Mouse (Mus musculus) embryonic facial prominence, embryonic 13.5 days (tissue): ENCODE results near the gene Noct. TPM values are rescaled to one million over a fixed set of nuclear protein-coding genes. Genes with fewer than 3 reads are reported as not detected.
"Not testable (repeated sequence)": the region's sequence is repeated elsewhere in the genome, so short reads cannot be mapped to it uniquely, and the experiment has no call there.

Experiments
- ATAC-seq: fragments of 200-750 bp; cut with Nextera tagmentation; 2 replicates; pipeline ENCODE4 v1.8.0; 2017; ENCODE audit warnings: low read depth; ENCODE audit not compliant: insufficient number of reproducible peaks, insufficient read depth, low FRiP score, low TSS enrichment
- H3K27ac ChIP-seq: fragments of 300-500 bp; sonication (generic); 2 replicates; pipeline ENCODE4 v1.5.1; 2015; ENCODE audit warnings: moderate library complexity, mild to moderate bottlenecking, inconsistent platforms
- H3K27me3 ChIP-seq: fragments of 300-500 bp; sonication (generic); 2 replicates; pipeline ENCODE4 v1.6.1; 2015; ENCODE audit warnings: mild to moderate bottlenecking, inconsistent platforms
- H3K36me3 ChIP-seq: fragments of 300-500 bp; sonication (generic); 2 replicates; pipeline ENCODE4 v1.6.1; 2015; ENCODE audit warnings: mild to moderate bottlenecking, inconsistent platforms
- H3K4me1 ChIP-seq: fragments of 300-500 bp; sonication (generic); 2 replicates; pipeline ENCODE4 v1.6.1; 2015; ENCODE audit warnings: inconsistent platforms
- H3K4me2 ChIP-seq: fragments of 300-500 bp; sonication (generic); 2 replicates; pipeline ENCODE4 v1.6.1; 2015; ENCODE audit warnings: moderate library complexity, mild to moderate bottlenecking, inconsistent platforms
- H3K4me3 ChIP-seq: fragments of 300-500 bp; sonication (generic); 2 replicates; pipeline ENCODE4 v1.5.1; 2015; ENCODE audit warnings: mild to moderate bottlenecking, inconsistent platforms
- H3K9ac ChIP-seq: fragments of 300-500 bp; sonication (generic); 2 replicates; pipeline ENCODE4 v1.6.1; 2015; ENCODE audit warnings: mild to moderate bottlenecking, inconsistent platforms
- H3K9me3 ChIP-seq: fragments of 300-500 bp; sonication (generic); 2 replicates; pipeline ENCODE4 v1.6.1; 2016; ENCODE audit warnings: inconsistent platforms
- WGBS: fragments of 180-500 bp; shearing (Covaris S2); methylation state at CpG from one replicate; pipeline ENCODE4 v1.1.7; 2015; ENCODE audit warnings: mixed read lengths; 5-methylcytosine and 5-hydroxymethylcytosine counted together
- polyA plus RNA-seq: library from polyadenylated mRNA; unstranded; fragments of >200 nt; fragmentation: Nextera tagmentation; extraction: Ambion mirVana; gene quantifications from 2 replicates; pipeline ENCODE4 v1.2.1, GENCODE M21; 2015

Noct gene
- polyA plus RNA-seq, 1 experiment from 2014 or later: 9.9 TPM

DNA sequence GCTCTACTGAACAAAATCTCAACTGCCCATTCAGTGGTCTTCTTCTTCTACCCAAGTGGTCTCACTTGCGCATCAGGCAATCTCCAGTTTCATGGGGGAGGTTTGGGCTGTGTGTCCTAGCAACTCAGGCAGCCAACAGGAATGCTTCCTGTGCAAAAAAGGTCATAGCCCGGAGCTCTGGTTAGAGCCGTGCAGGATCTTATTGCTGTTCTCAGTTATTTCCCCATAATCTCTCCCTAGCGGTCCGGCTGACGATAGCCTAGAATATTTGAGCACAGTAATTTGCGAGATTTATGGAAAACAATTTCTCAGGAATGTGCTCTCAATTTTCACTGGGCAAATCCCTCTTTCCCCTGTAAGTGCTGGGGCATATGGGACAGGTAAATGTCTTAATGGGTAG lies 17.7 kb upstream of the Noct start:
- no peak overlapping the region for H3K4me2 ChIP-seq
- no peak overlapping the region for H3K27ac ChIP-seq
- no peak for ATAC-seq
- no peaks in the 10 kb centered on the region for H3K4me1 ChIP-seq
- no peaks in the 10 kb centered on the region for H3K9me3 ChIP-seq
- H3K36me3 ChIP-seq: no peaks in the 10 kb centered on the region
- no peaks in the 10 kb centered on the region for H3K27me3 ChIP-seq
- no peak overlapping the region for H3K9ac ChIP-seq
- no peak overlapping the region for H3K4me3 ChIP-seq
- WGBS: 51% methylated on average over 7 of the region's 7 CpGs

DNA sequence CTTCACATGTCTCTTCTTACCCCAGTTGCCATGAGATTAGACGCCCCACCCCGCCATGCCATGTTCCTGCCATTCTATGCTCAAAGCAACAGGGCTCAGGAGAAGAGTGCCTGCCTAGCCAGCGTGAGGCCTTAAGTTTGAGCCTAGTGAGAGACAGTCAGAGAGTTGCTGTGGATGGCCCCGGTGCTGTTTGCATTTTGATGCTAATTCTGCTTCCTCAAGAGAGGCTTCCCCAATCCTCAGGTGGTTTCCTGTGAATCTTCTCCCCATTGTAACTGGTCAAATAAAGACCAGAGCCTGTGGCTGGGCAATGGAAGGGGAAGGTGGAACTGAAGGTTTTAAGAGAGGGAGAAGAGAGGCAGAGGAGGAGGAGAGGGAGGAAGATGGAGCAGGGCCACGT lies 15.6 kb upstream of the Noct start:
- Histone ChIP-seq H3K9ac (no peak overlapping the region), H3K36me3 (no peaks in the 10 kb centered on the region), H3K4me3 (no peak overlapping the region), H3K27me3 (no peaks in the 10 kb centered on the region), H3K9me3 (no peaks in the 10 kb centered on the region), H3K4me1 (no peaks in the 10 kb centered on the region), H3K4me2 (no peak overlapping the region), H3K27ac (no peak overlapping the region)
- 50% methylated on average over 5 of the region's 5 CpGs for WGBS
- ATAC-seq: no peak

DNA sequence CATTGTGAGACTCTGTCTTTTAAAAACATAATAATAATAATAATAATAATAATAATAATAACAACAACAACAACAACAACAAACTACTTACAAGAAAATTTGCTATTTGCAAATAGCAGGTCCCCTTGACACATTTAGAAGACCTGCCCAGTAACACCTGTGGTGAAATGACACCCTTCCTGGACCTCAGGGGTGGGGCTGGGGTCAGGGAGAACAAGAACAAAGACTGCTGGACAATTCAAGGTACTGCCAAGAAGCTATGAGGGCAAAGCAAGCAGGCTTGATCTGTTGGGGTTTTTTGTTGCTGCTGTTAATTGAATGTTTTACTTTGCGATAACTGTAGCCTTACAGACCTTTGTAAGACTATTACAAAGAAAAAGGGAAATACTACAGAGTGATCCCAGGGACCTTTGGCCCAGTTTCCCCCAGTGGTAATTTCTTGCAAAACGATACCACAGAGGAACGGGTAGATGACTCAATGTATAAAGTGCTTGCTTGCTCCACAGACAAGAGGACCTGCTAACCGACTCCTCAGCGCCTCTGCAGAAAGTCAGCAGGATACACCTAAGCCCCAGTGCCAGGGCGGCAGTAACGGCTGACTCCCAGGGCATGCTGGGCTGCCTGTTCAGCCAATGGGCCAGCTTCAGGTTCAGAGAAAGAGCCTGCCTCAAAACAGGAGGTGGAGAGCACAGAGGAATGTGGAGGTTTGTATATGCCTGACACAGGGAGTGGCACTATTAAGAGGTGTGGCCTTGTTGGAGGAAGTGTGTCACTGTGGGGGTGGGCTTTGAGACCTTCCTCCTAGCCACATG lies 14.5 kb upstream of the Noct start:
- Histone ChIP-seq H3K9ac (no peak overlapping the region), H3K27ac (no peak overlapping the region), H3K27me3 (no peaks in the 10 kb centered on the region), H3K4me3 (no peak overlapping the region), H3K36me3 (no peaks in the 10 kb centered on the region), H3K4me1 (no peaks in the 10 kb centered on the region), H3K4me2 (no peak overlapping the region), H3K9me3 (no peaks in the 10 kb centered on the region)
- WGBS: 81% methylated on average over 7 of the region's 7 CpGs
- no peak for ATAC-seq

DNA sequence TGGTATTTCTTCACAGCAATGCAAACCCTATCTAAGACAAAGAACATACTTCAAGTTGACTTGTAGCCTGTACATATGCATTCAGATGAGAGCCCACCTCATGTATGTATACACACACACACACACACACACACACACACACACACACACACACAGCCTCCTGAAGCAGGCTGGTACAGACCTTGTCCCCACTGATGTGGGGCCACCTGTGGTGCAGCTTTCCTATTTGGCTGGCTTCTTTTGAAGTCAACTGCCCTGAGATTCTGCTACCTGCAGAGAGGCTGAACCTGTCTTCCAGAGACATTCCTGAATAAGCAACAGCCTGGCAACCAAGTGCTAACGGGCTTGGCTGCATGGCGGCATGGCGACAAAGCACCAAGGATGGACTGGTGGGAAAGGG lies 13.8 kb upstream of the Noct start:
- 95% methylated on average over 3 of the region's 3 CpGs for WGBS
- Histone ChIP-seq H3K4me3 (no peak overlapping the region), H3K4me2 (no peak overlapping the region), H3K27me3 (no peaks in the 10 kb centered on the region), H3K9ac (no peak overlapping the region), H3K27ac (no peak overlapping the region), H3K9me3 (no peaks in the 10 kb centered on the region), H3K36me3 (no peaks in the 10 kb centered on the region), H3K4me1 (no peaks in the 10 kb centered on the region)
- no peak for ATAC-seq

DNA sequence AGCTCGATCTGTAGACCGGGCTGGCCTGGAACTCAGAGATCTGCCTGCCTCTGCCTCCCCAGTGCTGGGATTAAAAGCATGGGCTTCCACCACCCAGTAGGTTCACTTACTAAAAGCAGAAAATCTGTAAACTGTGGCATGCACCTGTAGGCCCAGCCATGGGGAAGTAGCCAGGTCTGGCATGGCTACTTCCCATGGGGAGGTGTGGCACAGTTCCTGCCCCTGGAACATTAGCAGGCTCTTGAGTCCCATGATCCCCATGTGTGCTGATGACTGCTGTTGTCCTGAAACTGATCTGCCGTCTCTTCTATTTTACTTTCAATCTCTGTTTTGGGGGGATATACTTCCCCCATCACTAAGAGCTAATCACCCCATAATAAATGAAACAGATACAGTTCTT lies 11.1 kb upstream of the Noct start:
- no peak for ATAC-seq
- 88% methylated on average over 3 of the region's 3 CpGs for WGBS
- Histone ChIP-seq H3K9me3 (no peaks in the 10 kb centered on the region), H3K4me2 (no peak overlapping the region), H3K36me3 (no peaks in the 10 kb centered on the region), H3K4me3 (no peak overlapping the region), H3K27ac (no peak overlapping the region), H3K9ac (no peak overlapping the region), H3K4me1 (no peaks in the 10 kb centered on the region), H3K27me3 (no peaks in the 10 kb centered on the region)

DNA sequence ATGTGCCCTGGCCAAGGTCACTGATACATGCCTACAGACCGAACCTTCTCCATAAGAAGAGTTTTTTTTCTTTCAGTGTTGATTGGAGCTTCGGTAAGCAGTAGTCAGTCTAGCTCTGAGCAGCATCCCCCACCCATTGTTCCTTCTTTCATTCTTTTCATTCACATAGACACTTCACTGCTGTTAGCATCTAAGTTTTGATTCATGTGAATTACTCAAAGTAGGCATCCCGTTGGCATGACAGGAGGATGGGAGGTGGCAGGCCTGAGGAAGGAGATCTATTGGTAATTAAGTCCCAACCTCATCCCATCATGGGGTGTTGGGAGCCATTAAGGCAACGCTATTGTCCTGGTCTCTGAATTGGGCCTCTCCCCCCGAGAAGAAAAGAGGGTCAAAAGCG lies 8.6 kb upstream of the Noct start:
- H3K27me3 ChIP-seq: no peaks in the 10 kb centered on the region
- ATAC-seq: no peak
- H3K4me1 ChIP-seq: no peaks in the 10 kb centered on the region
- 92% methylated on average over 6 of the region's 6 CpGs for WGBS
- H3K4me2 ChIP-seq: no peak overlapping the region
- no peaks in the 10 kb centered on the region for H3K36me3 ChIP-seq
- no peak overlapping the region for H3K27ac ChIP-seq
- H3K9me3 ChIP-seq: no peaks in the 10 kb centered on the region
- H3K4me3 ChIP-seq: no peak overlapping the region
- no peak overlapping the region for H3K9ac ChIP-seq

DNA sequence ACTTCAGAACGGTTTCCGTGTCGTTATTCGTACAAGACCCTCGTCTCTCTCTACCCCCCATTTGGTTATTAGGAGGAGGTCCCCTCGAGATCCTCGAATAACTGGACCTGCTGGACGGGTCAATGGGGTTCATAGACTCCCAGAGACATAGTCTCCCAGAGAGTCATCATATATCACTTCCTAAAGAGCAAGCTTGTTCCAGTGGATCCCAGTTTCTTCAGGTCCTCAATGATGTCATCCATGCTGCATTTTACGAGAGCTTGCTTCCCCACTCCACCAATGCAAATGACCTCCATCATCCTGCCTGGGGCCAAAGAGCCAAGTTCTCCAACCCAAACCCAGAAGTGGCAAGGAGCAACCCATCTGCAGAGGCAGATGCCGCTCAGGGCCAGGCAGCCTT lies 7.9 kb upstream of the Noct start:
- H3K4me2 ChIP-seq, H3K9me3 ChIP-seq, H3K27ac ChIP-seq, H3K36me3 ChIP-seq, H3K4me1 ChIP-seq, H3K4me3 ChIP-seq, H3K9ac ChIP-seq, H3K27me3 ChIP-seq, ATAC-seq: not testable (repeated sequence)
- 84% methylated on average over 7 of the region's 10 CpGs for WGBS

DNA sequence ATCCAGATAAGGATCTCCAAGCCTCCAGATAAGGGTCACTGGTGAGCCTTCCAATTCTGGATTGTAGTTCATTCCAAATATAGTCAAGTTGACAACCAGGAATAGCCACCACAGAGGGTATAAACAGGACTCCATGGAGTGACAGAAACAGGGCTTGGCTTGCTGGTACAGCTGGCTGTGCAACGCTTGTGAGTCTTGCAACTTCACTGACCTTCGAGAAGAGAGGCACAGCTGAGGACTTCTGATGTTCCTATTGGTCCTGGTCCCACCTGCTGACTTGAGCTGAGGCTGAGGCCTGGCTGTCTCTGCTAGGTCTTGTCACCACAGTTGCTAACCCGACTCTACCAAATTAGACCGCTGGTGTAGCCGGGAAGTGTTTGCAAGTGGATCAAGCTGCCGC lies 5.9 kb upstream of the Noct start:
- H3K9me3 ChIP-seq, ATAC-seq, H3K9ac ChIP-seq, H3K4me2 ChIP-seq, H3K27ac ChIP-seq, H3K27me3 ChIP-seq, H3K4me3 ChIP-seq, H3K4me1 ChIP-seq, H3K36me3 ChIP-seq: not testable (repeated sequence)
- WGBS: 92% methylated on average over 6 of the region's 6 CpGs

DNA sequence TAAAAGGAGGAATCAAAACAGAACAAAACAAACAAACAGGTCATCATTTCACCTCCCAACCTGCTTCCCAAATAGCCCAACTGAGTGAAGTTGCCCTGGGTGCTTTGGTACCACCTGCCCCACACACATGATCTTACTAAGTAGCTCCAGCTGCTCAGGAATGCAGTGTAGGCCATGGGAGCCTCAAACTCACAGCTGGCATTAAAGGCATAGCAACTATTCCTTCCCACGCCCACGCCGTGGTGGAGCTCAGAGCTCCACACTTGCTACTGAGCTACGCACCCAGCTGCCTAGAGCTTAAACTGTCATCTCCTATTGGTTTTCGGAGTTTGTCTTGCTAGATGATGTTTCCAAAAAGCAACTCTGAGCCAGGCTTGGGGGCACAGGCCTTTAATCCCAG lies 5.0 kb upstream of the Noct start:
- no peak overlapping the region for H3K4me3 ChIP-seq
- H3K27me3 ChIP-seq: no peaks in the 10 kb centered on the region
- ATAC-seq: no peak
- no peak overlapping the region for H3K9ac ChIP-seq
- no peak overlapping the region for H3K4me2 ChIP-seq
- 81% methylated on average over 5 of the region's 5 CpGs for WGBS
- peaks cover 10% of the 10 kb centered on the region for H3K4me1 ChIP-seq
- no peaks in the 10 kb centered on the region for H3K36me3 ChIP-seq
- no peak overlapping the region for H3K27ac ChIP-seq
- no peaks in the 10 kb centered on the region for H3K9me3 ChIP-seq

DNA sequence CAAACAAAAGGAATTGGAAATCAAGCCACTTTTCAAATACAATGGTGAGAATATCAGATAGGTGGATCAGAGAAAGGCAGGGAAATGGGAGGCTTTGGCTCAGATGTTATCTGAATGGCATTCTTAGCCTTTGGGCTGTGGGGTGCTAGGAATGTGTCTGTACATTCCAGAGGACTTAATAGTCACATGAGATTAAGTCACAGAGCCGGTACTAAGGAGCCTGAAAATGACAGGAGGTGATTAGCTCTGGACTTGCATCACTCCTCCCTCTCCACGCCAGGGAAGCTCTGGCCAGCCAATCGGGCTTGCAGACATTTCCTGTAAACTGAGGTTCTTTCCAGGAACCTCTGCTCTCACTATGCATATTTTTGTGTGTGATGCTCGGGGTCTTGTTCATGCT lies 3.4 kb upstream of the Noct start:
- H3K36me3 ChIP-seq: no peaks in the 10 kb centered on the region
- H3K27me3 ChIP-seq: no peaks in the 10 kb centered on the region
- peaks cover 16% of the 10 kb centered on the region for H3K4me1 ChIP-seq
- no peak for ATAC-seq
- H3K4me2 ChIP-seq: no peak overlapping the region
- no peak overlapping the region for H3K9ac ChIP-seq
- H3K9me3 ChIP-seq: no peaks in the 10 kb centered on the region
- H3K4me3 ChIP-seq: no peak overlapping the region
- H3K27ac ChIP-seq: no peak overlapping the region
- 40% methylated on average over 4 of the region's 4 CpGs for WGBS

DNA sequence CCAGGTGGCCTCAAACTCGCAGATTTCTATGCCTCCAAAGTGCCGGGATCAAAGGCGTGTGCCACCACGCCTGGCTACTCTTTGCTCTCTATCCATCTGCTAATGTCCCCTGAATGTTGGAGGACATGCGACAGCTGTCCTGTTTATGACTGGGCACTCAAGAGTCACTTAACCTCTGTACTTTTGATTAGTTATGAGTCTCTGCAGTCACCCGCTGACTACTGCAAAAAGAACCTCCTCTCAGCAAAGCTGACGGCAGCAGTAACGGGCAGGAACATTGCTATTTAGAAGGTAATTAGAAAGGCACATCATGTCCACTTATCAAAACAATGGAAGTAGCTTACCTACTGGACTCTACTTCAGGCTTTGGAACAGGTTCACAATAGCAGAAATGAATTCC lies 2.4 kb upstream of the Noct start:
- ATAC-seq: no peak

DNA sequence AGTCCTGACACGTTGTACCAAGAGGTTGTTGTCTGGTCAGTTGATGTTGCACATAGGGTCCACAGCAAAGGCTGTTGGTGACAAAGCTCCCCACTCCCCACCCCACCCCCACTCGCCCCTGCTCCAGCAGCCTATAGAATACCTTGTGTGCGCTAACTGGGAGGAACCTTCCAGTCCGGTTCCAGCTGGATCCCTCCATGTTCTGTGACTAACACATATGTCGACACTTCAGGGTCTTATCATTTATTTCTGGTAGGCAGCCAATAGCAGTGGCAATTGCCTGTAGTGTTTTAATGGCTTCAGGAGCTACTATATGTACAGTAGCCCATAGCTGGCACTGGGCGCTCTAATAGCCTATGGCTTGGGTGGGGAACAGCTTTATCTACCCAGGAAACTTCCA lies 1.9 kb upstream of the Noct start:
- H3K4me2 ChIP-seq: no peak overlapping the region
- peaks cover 27% of the 10 kb centered on the region for H3K4me1 ChIP-seq
- H3K4me3 ChIP-seq: no peak overlapping the region
- H3K36me3 ChIP-seq: no peaks in the 10 kb centered on the region
- H3K9ac ChIP-seq: no peak overlapping the region
- H3K27me3 ChIP-seq: no peaks in the 10 kb centered on the region
- no peak overlapping the region for H3K27ac ChIP-seq
- H3K9me3 ChIP-seq: no peaks in the 10 kb centered on the region
- 88% methylated on average over 6 of the region's 6 CpGs for WGBS
- no peak for ATAC-seq

More for the DNA sequence above, 2.4 kb upstream of the Noct start:
- no peak overlapping the region for H3K4me3 ChIP-seq
- no peak overlapping the region for H3K4me2 ChIP-seq
- H3K9me3 ChIP-seq: no peaks in the 10 kb centered on the region
- H3K4me1 ChIP-seq: peaks cover 26% of the 10 kb centered on the region
- H3K9ac ChIP-seq: no peak overlapping the region
- no peaks in the 10 kb centered on the region for H3K36me3 ChIP-seq
- no peaks in the 10 kb centered on the region for H3K27me3 ChIP-seq
- WGBS: 76% methylated on average over 8 of the region's 8 CpGs
- no peak overlapping the region for H3K27ac ChIP-seq
